Mouse (Mus musculus) myocyte (in vitro differentiated cells): ENCODE measurements around the gene Plagl1. TPM values are rescaled to one million over a fixed set of nuclear protein-coding genes. Genes with fewer than 3 reads are reported as not detected.

Source experiments
- H3K27me3 ChIP-seq: one replicate; pipeline ENCODE4 v1.6.1; 2011; ENCODE audit not compliant: control insufficient read depth, insufficient read depth, insufficient read length
- H3K36me3 ChIP-seq: one replicate; pipeline ENCODE4 v1.6.1; 2011; ENCODE audit not compliant: control insufficient read depth, insufficient read depth
- H3K4me2 ChIP-seq: one replicate; pipeline ENCODE4 v1.6.1; 2011; ENCODE audit warnings: low read depth, control low read depth
- H3K4me3 ChIP-seq: one replicate; pipeline ENCODE4 v1.5.1; 2011; ENCODE audit warnings: mild to moderate bottlenecking, control low read depth, moderate library complexity
- H3K79me2 ChIP-seq: one replicate; pipeline ENCODE4 v1.6.1; 2011; ENCODE audit not compliant: control insufficient read depth, insufficient read depth
- H3ac ChIP-seq: one replicate; pipeline ENCODE4 v1.6.1; 2011; ENCODE audit not compliant: control insufficient read depth, insufficient read length
- CEBPB ChIP-seq: IDR thresholded peaks from 2 replicates; pipeline ENCODE4 v1.6.1; 2011; ENCODE audit warnings: mild to moderate bottlenecking, moderate library complexity; ENCODE audit not compliant: poor library complexity, insufficient read depth, severe bottlenecking
- E2F4 ChIP-seq: IDR thresholded peaks from one replicate; pipeline ENCODE4 v1.6.1; 2011; ENCODE audit warnings: mild to moderate bottlenecking, control low read depth, moderate library complexity; ENCODE audit not compliant: insufficient read depth
- MAX ChIP-seq: IDR thresholded peaks from one replicate; pipeline ENCODE4 v1.6.1; 2011; ENCODE audit warnings: low read depth, mild to moderate bottlenecking, control low read depth
- MYOD1 ChIP-seq, 3 experiments: IDR thresholded peaks; one replicate each; pipeline ENCODE4 v1.6.1; 2011; ENCODE audit warnings: control low read depth in 2 of 3, low read depth in 2 of 3, mild to moderate bottlenecking in 2 of 3, moderate library complexity in 1 of 3; ENCODE audit not compliant: insufficient read length in 2 of 3, control insufficient read depth in 1 of 3
- MYOG ChIP-seq, 3 experiments: IDR thresholded peaks; one replicate each; pipeline ENCODE4 v1.6.1; 2011; ENCODE audit warnings: control low read depth in 2 of 3, low read depth in 2 of 3, mild to moderate bottlenecking in 2 of 3; ENCODE audit not compliant: insufficient read length in 2 of 3, control insufficient read depth in 1 of 3, insufficient read depth in 1 of 3
- POLR2A ChIP-seq: IDR thresholded peaks from one replicate; pipeline ENCODE4 v1.6.1; 2011; ENCODE audit warnings: low read depth, mild to moderate bottlenecking, control low read depth, moderate library complexity; ENCODE audit not compliant: insufficient read length
- POLR2AphosphoS2 ChIP-seq: IDR thresholded peaks from one replicate; pipeline ENCODE4 v1.6.1; 2011; ENCODE audit warnings: low read depth, control low read depth; ENCODE audit not compliant: insufficient read length
- REST ChIP-seq: IDR thresholded peaks from one replicate; pipeline ENCODE4 v1.6.1; 2011; ENCODE audit warnings: mild to moderate bottlenecking, control low read depth, moderate library complexity; ENCODE audit not compliant: insufficient read depth, insufficient read length
- SRF ChIP-seq: IDR thresholded peaks from one replicate; pipeline ENCODE4 v1.6.1; 2011; ENCODE audit warnings: low read depth; ENCODE audit not compliant: control insufficient read depth, insufficient read length
- TCF12 ChIP-seq: IDR thresholded peaks from one replicate; pipeline ENCODE4 v1.6.1; 2011; ENCODE audit warnings: mild to moderate bottlenecking, control low read depth; ENCODE audit not compliant: poor library complexity, insufficient read depth, severe bottlenecking
- TCF3 ChIP-seq: IDR thresholded peaks from one replicate; pipeline ENCODE4 v1.6.1; 2011; ENCODE audit warnings: low read depth, control low read depth; ENCODE audit not compliant: insufficient read length
- USF1 ChIP-seq: IDR thresholded peaks from one replicate; pipeline ENCODE4 v1.6.1; 2011; ENCODE audit warnings: low read depth, mild to moderate bottlenecking, control low read depth, moderate library complexity
- polyA plus RNA-seq: library from polyadenylated mRNA; unstranded; fragments of >200 nt; fragmentation: generic; extraction: Trizol; gene quantifications from one replicate; pipeline ENCODE4 v1.2.1, GENCODE M21; 2012; ENCODE audit warnings: missing spikeins

Plagl1 gene
- polyA plus RNA-seq, 1 experiment: 0.40 TPM

DNA sequence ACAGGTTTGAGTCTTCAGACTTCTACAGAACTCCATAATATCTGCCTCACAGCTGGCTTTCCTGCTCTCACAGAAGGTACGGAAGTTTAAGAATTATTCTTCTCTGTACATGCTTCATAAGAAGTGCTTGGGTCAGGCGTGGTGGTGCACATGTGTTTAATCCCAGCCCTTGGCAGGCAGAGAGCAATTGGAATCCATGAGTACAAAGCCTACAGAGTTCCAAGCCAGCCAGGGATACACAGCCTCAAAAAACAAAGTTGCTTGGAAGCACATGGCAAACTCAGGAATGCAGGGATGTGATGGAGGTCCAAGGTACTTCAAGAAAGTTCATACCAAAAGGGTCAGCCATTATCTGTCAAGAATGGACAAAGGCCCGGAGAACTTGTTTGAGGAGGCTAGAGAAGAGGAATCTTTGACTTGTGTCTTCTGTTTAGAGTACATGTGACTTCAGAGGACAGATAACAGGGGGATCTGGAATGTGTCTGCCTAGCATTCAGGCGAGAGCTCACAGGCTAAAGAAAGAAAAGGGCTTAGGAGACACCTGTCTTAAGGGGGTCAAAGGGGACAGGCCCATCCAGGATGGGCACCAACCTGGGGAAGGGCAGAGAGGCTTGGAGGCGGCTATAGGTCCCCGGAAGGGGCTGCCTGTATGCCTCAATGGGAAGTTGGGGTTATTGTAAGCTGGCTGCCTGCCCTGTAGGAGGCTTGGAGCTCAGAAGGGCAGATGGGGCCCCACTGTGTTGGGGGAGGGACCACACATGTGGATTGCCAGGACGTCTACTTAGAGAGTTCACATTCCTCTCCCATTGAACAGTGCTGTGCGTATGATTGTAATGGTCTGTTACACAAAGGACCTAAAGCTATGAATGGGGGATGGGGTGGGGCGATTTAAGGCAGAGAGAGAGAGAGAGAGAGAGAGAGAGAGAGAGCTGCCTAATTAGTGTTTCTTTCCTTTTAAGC is 56.7 kb downstream of the Plagl1 start:
- no peaks in the 10 kb centered on the region for H3K79me2 ChIP-seq
- H3K36me3 ChIP-seq: no peaks in the 10 kb centered on the region
- peaks cover 5% of the 10 kb centered on the region for H3K27me3 ChIP-seq
- TF ChIP-seq REST (no peak), MYOG (IDR thresholded peaks at IDR 0.05; ENCODE audit: control insufficient read depth in 1 of 3, insufficient read depth in 1 of 3, insufficient read length in 2 of 3, low read depth in 2 of 3) (no peak), TCF12 (no peak), E2F4 (no peak), POLR2A (no peak), USF1 (no peak), TCF3 (no peak), CEBPB (no peak), SRF (no peak), POLR2AphosphoS2 (no peak), MYOD1 (IDR thresholded peaks at IDR 0.05; ENCODE audit: control insufficient read depth in 1 of 3, insufficient read length in 2 of 3, low read depth in 2 of 3) (no peak), MAX (no peak)
- no peak overlapping the region for H3K4me3 ChIP-seq
- H3K4me2 ChIP-seq: no peak overlapping the region
- H3ac ChIP-seq: no peak overlapping the region

DNA sequence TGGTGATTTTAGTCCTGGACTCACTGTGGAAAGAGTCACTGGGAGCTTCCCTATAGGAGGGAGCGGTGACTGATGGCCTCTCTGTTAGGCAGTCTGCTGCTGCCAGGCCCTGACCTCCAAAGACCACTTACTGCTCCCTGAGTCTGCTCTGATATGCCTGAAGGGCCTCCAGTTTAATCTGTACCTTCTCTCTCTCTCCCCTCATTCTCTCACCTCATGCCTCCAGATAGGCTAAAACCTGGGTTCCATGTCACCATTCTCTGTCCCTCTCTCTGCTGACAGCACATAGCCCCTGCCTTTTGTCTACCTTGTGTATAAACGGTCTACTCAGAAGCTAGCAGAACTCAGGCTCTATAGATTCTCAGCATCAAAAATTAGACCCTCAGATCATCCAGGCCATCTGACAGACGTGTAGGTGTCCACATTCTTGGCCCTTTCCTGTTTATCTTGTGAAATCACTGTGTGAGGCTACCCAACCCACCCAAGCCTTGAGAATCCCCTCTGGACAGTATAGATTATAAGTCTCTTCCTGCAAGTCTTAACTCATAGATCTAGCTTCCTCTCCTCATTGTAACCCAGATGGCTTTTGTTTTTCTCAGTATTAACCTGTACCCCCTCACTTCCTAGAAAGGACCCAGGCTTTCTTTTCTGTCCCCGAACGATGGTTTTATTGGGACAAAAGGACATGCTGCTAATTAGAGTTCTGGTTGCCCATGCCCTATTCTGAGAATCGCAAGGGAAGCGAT is 57.9 kb downstream of the Plagl1 start:
- no peak overlapping the region for H3K4me3 ChIP-seq
- H3K36me3 ChIP-seq: no peaks in the 10 kb centered on the region
- H3ac ChIP-seq: no peak overlapping the region
- no peak overlapping the region for H3K4me2 ChIP-seq
- no peaks in the 10 kb centered on the region for H3K79me2 ChIP-seq
- TF ChIP-seq MYOG (IDR thresholded peaks at IDR 0.05; ENCODE audit: control insufficient read depth in 1 of 3, insufficient read depth in 1 of 3, insufficient read length in 2 of 3, low read depth in 2 of 3) (no peak), TCF3 (no peak), SRF (no peak), E2F4 (no peak), MYOD1 (IDR thresholded peaks at IDR 0.05; ENCODE audit: control insufficient read depth in 1 of 3, insufficient read length in 2 of 3, low read depth in 2 of 3) (no peak), TCF12 (no peak), USF1 (no peak), POLR2AphosphoS2 (no peak)
- H3K27me3 ChIP-seq: peaks cover 5% of the 10 kb centered on the region

DNA sequence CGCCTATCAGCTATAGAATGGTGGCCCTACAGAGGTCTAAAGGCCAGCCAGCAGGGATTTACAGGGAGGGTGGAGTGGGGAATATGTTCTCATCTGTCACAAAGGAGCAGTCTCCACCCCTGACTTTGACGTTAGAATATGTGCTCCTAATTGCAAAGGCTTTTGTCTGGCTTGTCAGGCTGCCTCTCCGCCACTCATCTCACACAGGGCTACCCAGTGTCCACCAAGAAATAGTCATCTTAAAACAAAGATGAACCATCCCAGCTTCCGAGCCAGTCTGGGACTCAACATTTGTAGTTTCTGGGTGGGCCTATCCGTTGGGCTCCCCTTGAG is 58.4 kb downstream of the Plagl1 start:
- no peaks in the 10 kb centered on the region for H3K36me3 ChIP-seq

DNA sequence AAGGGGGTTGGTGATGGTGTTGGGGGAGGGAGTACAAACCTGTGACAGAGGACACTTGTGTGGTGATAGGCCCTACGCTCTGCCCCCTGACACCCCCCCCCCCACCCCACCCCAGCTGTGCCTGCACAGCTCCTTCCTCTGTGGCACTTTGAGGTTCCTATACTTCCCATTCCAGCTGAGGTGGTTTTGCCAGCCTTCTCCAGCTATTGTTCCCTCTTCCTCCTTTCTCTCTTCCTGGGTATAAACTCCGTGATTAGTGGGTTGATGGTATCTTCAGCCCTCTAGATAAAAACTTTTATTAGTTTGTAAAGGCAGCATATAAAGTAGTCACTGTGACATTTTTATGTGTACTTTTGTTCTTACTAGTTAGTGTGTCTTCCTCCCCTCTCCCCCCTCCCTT is 59.0 kb downstream of the Plagl1 start:
- TF ChIP-seq MYOG (IDR thresholded peaks at IDR 0.05; ENCODE audit: control insufficient read depth in 1 of 3, insufficient read depth in 1 of 3, insufficient read length in 2 of 3, low read depth in 2 of 3) (no peak), E2F4 (no peak), TCF12 (no peak), USF1 (no peak), REST (no peak), TCF3 (no peak), SRF (no peak), MYOD1 (IDR thresholded peaks at IDR 0.05; ENCODE audit: control insufficient read depth in 1 of 3, insufficient read length in 2 of 3, low read depth in 2 of 3) (no peak), POLR2AphosphoS2 (no peak), CEBPB (no peak), MAX (no peak), POLR2A (no peak)
- no peaks in the 10 kb centered on the region for H3K36me3 ChIP-seq
- no peaks in the 10 kb centered on the region for H3K79me2 ChIP-seq
- H3K27me3 ChIP-seq: peaks cover 4% of the 10 kb centered on the region
- no peak overlapping the region for H3K4me2 ChIP-seq
- no peak overlapping the region for H3ac ChIP-seq
- no peak overlapping the region for H3K4me3 ChIP-seq

More for the DNA sequence above, 58.4 kb downstream of the Plagl1 start:
- Histone ChIP-seq H3K27me3 (peaks cover 5% of the 10 kb centered on the region), H3ac (no peak overlapping the region), H3K4me3 (no peak overlapping the region), H3K4me2 (no peak overlapping the region), H3K79me2 (no peaks in the 10 kb centered on the region)
- TF ChIP-seq TCF3 (no peak), MYOG (IDR thresholded peaks at IDR 0.05; ENCODE audit: control insufficient read depth in 1 of 3, insufficient read depth in 1 of 3, insufficient read length in 2 of 3, low read depth in 2 of 3) (no peak), REST (no peak), E2F4 (no peak)
